Mouse (Mus musculus) natural killer cell, adult 2 months (primary cell): ENCODE data around the gene Pygb.

Experiments
- DNase-seq, 2 experiments: peaks; one replicate each; pipeline ENCODE4 v3.0.0; 2022; ENCODE audit warnings: low spot score in 2 of 2

Gene Pygb

DNA sequence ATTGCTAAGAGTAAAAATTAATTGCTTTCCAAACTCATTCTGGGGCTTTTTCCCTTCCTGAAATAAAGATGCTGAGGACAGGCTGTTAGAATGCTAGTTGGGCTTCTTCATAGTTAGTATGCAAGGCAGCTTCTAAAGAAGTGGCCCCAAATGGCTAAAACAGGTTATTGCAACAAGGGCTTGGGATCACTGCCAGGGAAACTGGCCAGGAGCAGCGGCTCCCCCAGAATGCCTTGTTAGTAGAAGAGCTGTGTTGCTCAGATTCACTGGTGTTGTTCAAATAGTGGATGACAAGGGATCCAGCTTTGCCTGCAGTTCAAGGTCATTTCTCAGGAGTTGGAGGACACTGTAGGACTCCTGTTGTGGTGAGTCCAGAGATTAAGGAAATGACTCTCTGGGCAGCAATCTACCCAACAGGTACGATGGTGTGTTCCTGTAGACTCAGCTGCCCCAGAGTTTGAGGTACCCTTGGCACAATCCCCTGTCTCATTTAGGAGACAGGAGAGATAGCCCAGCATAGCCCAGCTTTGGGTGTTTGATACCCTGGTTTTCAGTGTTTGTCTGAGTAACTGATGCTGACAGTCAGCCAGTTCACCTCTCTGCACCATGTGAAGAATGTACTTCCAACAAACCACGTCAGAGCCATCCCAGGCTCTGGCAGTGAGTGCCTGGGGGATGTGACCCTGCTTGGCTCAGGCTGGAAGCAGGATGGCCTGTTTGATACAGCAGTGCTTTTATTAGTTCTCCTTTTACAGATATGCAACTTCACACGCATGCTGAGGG, 2.4 kb downstream of the Pygb start:
- no peak for DNase-seq

DNA sequence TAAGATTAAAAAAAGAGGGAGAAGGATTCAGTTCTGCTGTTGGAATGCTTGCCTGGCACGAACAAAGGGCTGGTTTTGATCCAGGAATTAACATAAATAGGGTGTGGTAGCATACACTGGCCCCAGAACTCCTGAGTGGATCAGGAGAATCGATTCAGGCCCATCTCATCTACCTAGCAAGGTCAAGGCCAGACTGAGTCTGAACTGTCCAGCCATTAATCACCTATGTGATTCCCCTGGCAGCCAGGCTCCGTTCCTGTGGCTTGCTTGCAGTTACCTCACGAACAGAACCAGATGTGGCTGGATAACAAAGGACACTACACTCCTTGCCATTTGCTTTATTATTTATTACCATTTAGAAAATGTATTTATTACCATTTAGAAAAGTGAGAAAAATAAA, 6.8 kb downstream of the Pygb start:
- DNase-seq = no peak

- DNase-seq = no peak
Measured at GRCm38 (mm10) chr2:150798084-150798483, 11.5 kb downstream of the Pygb start.

- DNase-seq = no peak
Measured at GRCm38 (mm10) chr2:150800616-150801015, 14.1 kb downstream of the Pygb start.

DNA sequence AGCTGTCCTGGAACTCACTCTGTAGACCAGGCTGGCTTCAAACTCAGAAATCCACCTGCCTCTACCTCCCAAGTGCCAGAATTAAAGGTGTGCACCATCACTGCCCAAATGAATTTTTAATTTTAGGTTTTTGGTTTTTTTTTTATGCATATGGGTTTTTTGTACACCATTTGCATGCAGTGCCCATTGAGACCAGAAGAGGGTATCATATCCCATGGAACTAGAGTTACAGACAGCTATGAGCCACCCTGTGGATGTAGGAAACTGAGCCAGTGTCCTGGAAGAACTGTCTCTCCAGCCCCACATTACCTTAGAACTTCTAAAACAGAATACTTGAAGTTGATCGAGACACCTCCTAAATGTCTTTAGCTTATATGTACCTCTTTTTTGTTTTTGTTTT, 16.5 kb downstream of the Pygb start:
- DNase-seq = peak in 1 of 2 experiments; percentile 20

DNA sequence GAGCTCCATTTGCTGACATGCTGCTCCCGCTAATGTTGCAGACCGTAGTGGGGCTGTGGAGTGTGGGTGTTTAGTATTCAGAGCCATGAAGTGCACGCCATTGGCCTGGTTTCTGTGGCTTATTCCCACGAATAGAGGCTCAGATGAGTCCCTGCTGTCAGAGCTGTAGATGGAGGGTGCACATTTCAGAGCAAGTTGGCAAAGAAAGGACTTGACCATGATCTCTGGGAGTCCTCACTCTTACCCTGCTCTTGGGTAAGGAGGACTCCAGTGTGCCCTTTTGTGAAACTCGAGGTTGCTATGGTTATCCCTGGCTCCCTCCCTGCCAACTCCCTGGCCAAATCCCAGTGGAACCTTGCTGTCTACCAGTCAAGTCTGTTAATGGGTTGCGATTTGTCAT, 21.8 kb downstream of the Pygb start:
- DNase-seq = no peak

DNA sequence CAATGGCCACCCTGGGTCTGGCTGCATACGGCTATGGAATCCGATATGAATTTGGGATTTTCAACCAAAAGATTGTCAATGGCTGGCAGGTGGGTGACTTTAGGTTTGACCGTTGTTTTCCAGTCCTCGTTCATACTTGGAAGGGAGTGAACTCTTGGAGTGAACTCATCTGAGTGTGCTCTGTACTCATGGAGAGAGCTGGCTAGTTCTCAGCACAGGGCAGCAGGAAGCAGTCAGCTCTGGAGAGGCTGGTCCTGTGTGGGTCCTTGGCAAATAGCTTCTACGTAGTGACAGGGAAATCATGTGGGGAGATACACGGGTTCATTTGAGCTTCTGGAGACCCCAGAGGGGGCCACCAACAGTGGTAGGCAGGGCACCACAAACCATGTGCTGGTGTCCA, 22.3 kb downstream of the Pygb start:
- DNase-seq = no peak

DNA sequence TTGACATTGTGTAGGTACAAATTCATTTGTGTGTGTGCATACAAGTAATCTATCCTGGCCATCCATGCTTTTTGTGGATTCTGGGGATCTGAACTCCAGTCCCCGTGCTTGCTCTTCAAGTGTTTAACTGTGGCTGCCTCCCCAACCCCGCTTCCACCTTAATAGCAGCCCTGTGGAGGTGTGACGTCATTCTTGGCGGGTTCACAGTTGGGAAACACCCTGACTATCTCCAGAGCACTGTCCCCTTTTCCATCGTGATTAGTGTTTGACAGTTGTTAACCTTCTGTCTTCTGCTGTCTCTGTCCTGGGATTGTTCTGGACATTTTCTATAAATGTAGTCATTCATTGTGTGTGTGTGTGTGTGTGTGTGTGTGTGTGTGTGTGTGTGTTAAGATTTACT, 24.1 kb downstream of the Pygb start:
- DNase-seq = no peak

DNA sequence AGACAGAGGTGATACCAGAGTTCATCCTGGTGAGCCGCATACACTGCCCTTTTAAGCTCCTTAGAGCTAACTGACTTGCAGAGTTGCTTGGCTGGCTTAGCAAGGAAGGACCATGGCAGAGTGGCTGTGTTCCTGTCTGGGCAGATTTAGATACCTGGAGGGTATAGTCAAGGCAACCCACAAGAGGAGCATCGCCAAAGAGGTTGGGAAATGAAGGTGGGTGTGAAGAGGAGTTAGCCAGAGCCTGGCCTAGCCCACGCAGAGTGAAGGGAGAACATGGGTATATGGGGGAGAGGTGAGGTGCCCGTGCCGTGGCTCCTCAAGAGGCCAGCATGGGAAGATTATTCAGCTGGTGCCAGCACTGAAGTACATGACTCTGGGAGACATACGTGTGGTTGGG, 26.3 kb downstream of the Pygb start:
- DNase-seq = no peak

DNA sequence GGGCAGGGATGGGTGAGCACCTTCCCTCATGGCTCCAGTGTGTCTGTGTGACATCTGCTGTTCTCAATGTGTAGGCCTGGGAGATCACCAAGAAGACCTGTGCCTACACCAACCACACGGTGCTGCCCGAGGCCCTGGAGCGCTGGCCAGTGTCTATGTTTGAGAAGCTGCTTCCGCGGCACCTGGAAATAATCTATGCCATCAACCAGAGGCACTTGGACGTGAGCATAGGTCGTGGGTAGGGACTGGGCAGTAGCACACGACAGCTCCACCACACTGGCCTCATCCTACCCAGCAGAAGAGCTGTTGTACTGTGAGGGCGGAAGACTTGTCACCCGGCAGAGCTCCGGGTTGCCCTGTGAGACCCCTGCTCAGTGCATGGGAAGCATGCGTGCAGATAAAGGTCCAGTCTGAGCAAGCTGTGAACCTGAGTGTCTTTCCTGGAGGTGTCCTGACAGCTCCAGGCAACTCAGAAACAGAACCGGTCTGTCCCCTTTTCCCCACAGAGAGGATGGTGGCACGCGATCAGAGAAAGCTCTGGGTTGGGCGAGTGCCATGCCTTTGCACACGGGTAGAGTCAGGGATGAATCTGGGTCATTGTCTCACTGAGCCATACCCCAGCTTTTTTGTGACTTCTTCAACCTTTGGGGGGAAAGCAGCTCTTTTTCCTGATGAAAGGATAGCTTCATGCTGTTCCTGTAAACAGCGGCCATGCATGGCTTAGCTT, 30.3 kb downstream of the Pygb start:
- no peak for DNase-seq

- no peak for DNase-seq
Measured at GRCm38 (mm10) chr2:150818742-150819141, 32.2 kb downstream of the Pygb start.

DNA sequence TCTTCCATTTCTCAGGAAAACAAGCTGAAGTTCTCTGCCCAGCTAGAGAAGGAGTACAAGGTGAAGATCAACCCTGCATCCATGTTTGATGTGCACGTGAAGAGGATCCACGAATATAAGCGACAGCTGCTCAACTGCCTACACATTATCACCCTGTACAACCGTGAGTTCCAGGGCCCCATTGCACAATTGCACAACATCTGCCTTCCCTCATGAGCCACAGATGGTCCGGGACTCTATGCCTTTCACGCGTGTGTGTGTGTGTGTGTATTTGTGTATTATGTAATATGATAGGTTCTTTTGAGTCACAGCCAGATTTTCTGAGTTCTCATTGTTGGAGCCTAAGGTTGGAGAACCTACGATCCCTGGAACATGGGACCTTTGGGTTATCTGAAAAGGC, 34.2 kb downstream of the Pygb start:
- DNase-seq = no peak

- no peak for DNase-seq
Measured at GRCm38 (mm10) chr2:150822987-150823386, 36.5 kb downstream of the Pygb start.

DNA sequence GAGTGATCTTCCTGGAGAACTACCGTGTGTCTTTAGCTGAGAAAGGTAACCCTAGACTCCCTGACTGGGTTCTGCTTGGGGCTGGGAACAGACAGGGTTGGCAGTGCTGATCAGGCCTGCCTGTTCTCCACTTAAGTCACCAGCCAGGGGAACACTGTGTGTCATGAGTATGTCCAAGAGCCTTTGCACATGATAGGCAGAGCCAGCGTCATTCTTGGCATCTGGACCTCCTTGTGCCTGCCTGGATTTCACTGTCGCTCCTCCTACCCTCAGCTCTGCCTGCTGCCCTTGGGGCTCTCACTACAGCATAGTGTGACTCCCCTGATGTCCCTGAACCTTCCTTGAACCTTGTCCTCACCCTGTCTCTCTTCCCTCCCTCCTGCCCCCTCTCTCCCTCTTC, 39.9 kb downstream of the Pygb start:
- no peak for DNase-seq

DNA sequence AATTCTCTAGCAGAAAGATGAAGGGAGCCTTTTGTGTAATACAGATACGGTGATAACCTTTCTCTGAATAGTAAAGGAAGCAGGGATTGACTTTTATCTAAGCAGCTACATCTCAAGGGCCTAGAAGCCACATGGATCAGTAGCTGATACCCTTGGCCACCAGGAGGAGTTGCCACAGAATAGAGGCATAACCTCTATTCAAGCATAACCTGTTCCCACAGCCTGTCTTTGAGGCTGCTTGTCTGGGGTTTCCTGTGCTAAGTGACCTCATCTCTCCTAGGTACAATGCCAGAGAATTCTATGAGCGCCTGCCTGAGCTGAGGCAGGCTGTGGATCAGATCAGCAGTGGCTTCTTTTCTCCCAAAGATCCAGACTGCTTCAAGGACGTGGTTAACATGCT, 41.6 kb downstream of the Pygb start:
- peak; percentile 21 to 29 for DNase-seq

- peak in 1 of 2 experiments; percentile 5 for DNase-seq
Measured at GRCm38 (mm10) chr2:150828654-150829053, 42.1 kb downstream of the Pygb start.

DNA sequence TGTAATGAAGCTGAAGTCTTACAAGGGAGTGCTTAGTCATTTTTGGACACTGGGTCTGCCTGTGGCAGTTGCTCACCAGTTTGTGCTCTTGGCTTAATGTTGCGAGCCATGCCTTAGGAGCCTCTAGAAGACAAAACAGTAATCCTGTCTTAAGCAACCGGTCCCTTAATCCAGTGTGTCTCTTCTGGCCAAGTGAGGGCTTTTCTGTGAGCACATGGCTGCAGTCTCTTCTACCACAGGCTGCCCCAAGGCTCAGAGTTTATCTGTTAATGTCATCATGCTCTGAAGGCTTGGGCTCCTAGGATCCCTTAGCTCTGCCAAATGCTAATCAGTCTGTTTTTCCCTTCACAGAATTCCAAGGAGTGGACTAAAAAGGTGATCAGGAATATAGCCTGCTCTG, 43.5 kb downstream of the Pygb start:
- DNase-seq = no peak

DNA sequence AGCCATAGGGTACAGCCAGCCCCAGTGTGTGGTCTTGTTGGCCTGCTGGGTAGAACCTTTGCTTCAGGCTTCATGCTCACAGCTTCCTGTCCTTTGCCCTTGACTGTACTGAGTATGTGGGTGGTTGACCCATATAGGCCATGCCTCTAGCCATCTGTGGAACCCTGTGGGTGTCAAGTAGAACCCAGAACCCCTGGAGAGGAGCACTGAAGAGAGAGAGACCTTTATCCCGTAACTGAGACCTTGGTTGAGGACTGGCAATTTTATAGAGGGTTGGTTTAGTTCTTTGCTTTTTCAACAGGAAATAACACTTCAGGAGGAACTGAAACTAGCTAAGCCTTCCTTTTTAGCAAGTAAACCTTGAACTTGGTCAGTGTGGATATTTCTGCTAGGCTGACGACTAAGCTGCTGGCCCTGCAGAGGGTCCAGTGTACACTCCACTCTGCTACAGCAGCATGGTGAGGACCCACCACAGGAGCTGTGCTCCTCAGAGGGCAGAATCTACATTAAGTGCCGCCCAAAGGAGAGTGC, 44.4 kb downstream of the Pygb start:
- peak; percentile 20 to 37 for DNase-seq

DNA sequence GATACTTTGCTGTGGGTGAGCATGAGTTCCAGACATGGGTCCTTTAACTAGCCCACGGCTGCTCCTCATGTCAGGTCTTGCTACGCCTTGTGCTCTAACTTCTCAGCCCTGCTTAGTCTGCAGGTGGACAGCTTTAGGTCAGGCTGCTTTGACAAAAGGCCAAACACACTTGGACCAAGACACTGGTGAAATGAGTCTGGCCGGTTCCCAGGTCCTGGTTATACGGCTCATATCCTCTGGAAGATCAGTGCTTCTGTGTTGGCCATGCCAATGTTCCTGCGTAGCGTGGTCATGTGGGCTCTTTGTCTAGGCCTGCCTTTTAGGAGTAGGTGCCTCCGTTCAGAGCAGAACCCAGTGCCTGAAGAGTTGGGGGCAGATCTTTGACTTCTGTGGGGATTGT, 45.5 kb downstream of the Pygb start:
- no peak for DNase-seq

GRCm38 (mm10) chr2:150834616-150835015, 48.1 kb downstream of the Pygb start:
- no peak for DNase-seq

GRCm38 (mm10) chr2:150835975-150836374, 49.4 kb downstream of the Pygb start:
- DNase-seq = no peak

- no peak for DNase-seq
Measured at GRCm38 (mm10) chr2:150836906-150837305, 50.4 kb downstream of the Pygb start.

DNA sequence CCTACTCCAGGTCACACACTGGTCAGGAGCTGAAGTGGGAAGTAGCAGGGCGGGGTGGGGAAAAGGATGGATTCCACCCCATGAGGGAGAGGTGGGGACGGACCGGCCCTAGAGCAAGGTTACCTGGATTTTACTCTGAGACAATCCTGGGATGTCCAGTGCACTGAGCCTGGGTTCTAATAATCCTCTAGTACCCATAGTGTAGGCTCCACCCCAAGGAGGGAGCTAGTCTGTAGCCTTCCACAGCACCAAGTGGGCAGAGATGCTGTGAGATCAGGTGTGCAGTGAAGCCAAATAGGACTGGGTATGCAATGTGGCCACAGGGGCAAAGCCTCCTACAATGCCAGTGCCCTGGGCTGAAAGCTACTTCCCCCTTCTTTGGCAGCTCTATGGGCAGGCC, 51.2 kb downstream of the Pygb start:
- no peak for DNase-seq
